Mouse (Mus musculus) heart, postnatal 4 days (tissue): ENCODE measurements around the gene Ctbs. TPM values are rescaled to one million over a fixed set of nuclear protein-coding genes. Genes with fewer than 3 reads are reported as not detected.
"Not testable (repeated sequence)": the region's sequence is repeated elsewhere in the genome, so short reads cannot be mapped to it uniquely, and the experiment has no call there.

ENCODE experiments used
- DNase-seq: peaks from one replicate; pipeline ENCODE4 v3.0.0; 2021
- total RNA-seq, 2 experiments: library from RNA; stranded (reverse); gene quantifications; 2 replicates each; pipeline ENCODE4 v1.2.3; 2021

Ctbs gene
- 1 to 10 TPM; 5.5 to 5.7 TPM for total RNA-seq

- no peak for DNase-seq
Observed at GRCm38 (mm10) chr3:146449745-146450250, at the start of gene Ctbs. Gene Ctbs (plus strand): TSS chr3:146449795.

GRCm38 (mm10) chr3:146403770-146404169 is 45.8 kb upstream of the Ctbs start:
- no peak for DNase-seq

- DNase-seq: peak; percentile 99
Observed at GRCm38 (mm10) chr3:146404311-146405201, 45.0 kb upstream of the Ctbs start, which contains the start of gene Ssx2ip. Gene Ssx2ip (plus strand): TSS chr3:146404642.

- no peak for DNase-seq
Observed at GRCm38 (mm10) chr3:146405213-146406006, 44.2 kb upstream of the Ctbs start.

GRCm38 (mm10) chr3:146406007-146406341 is 43.6 kb upstream of the Ctbs start:
- no peak for DNase-seq

- DNase-seq: no peak
Observed at GRCm38 (mm10) chr3:146407086-146407721, 42.4 kb upstream of the Ctbs start.

GRCm38 (mm10) chr3:146410114-146410513 is 39.5 kb upstream of the Ctbs start:
- DNase-seq: no peak

- no peak for DNase-seq
Observed at GRCm38 (mm10) chr3:146412008-146412407, 37.6 kb upstream of the Ctbs start.

- DNase-seq: no peak
Observed at GRCm38 (mm10) chr3:146412480-146412879, 37.1 kb upstream of the Ctbs start.

GRCm38 (mm10) chr3:146413016-146413415 is 36.6 kb upstream of the Ctbs start:
- no peak for DNase-seq

GRCm38 (mm10) chr3:146413992-146414391 is 35.6 kb upstream of the Ctbs start:
- DNase-seq: peak; percentile 22

- no peak for DNase-seq
Observed at GRCm38 (mm10) chr3:146414555-146414954, 35.0 kb upstream of the Ctbs start.

GRCm38 (mm10) chr3:146417873-146418272 is 31.7 kb upstream of the Ctbs start:
- no peak for DNase-seq

GRCm38 (mm10) chr3:146418901-146419300 is 30.7 kb upstream of the Ctbs start:
- DNase-seq: no peak

- no peak for DNase-seq
Observed at GRCm38 (mm10) chr3:146419534-146419933, 30.1 kb upstream of the Ctbs start.

GRCm38 (mm10) chr3:146419992-146420537 is 29.5 kb upstream of the Ctbs start:
- DNase-seq: no peak

GRCm38 (mm10) chr3:146421787-146422186 is 27.8 kb upstream of the Ctbs start:
- DNase-seq: no peak

- no peak for DNase-seq
Observed at GRCm38 (mm10) chr3:146423710-146424109, 25.9 kb upstream of the Ctbs start.

- peak; percentile 34 for DNase-seq
Observed at GRCm38 (mm10) chr3:146424306-146424900, 25.2 kb upstream of the Ctbs start.

- no peak for DNase-seq
Observed at GRCm38 (mm10) chr3:146425902-146426301, 23.7 kb upstream of the Ctbs start.

- no peak for DNase-seq
Observed at GRCm38 (mm10) chr3:146426489-146426888, 23.1 kb upstream of the Ctbs start.

GRCm38 (mm10) chr3:146433063-146433462 is 16.5 kb upstream of the Ctbs start:
- not testable (repeated sequence) for DNase-seq
